Mouse (Mus musculus): ENCODE results near the gene Ifng.

Ifng gene

DNA sequence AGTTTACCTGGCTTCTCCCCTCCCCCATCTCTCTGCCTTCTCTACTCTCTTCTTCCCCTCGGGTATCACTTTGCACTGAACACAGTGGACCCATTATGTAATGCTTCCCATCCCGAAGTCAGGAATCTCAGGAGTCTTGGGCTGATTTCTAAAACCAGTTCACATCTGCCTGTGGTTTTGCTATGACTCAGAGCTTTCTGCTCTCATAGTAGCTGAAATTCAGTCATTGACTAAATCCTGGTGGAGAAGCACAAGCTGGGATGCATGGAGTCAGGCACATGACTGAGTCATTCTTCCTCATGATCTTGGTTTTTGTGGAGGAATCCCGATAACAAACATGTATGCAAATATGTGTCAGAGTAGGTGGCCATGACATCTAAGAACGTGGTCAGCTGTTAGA, 38.4 kb downstream of the Ifng start:
- no peak for DNase-seq (ENCODE audit: low read depth, low spot score)

DNA sequence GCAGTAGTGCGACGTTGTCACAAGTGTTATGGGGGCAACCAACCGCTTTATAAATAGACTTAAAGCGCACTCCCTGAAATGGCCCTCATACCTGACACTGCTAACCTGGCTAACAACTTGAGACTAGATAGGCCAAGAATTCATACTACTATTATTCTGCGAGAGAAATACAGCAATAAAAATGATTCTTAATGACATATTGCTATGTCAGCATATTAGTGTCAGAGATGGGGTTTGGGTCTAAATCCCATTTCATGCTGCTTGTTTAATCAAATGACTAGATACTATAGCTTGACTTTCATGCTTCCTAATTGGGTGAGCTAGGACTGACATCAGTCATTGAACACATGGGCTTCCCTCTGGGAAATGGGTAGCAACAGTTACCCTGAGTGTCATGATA, 39.3 kb downstream of the Ifng start:
- DNase-seq (ENCODE audit: low read depth, low spot score), result no peak

- DNase-seq (ENCODE audit: low read depth, low spot score), result no peak
These were observed 39.9 kb downstream of the Ifng start for GRCm38 (mm10) chr10:118480793-118481192.

DNA sequence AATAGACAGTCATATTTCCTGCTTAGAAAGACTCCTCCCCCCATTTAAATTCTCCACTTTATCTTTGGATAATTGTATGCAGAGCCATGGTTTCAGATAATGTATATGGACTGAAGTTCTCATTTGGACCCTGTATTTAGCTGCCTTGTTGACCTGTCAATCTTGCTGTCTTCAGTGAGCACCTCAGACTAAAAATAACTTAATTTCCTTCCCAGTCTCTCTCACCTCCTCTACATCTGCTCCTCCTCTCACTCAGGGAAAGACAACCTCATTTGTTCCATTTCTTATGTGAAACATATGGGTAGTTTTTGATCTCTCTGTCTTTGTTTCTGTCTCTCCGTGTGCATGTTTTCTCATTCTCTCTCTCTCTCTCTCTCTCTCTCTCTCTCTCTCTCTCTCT, 53.3 kb downstream of the Ifng start:
- no peak for DNase-seq (ENCODE audit: low read depth, low spot score)

DNA sequence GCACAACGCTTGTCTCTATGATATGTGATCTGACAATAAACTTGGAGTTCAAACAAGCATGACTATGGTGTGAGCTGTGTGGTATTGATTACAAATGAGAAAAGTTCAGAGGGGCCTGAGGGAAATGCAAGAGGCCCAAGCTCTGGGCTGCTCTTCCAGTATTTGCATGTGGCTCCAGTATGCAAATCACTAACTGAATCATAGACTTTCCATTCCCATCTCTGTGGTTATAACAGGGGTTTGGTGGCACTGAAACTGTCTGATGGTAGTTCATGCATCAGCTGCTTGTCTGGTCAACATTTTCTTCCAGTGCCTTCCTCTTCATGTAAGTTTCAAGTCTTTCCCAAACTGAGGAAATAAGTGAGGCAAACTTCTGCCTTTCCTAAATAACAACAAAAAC, 54.5 kb downstream of the Ifng start:
- no peak for DNase-seq (ENCODE audit: low read depth, low spot score)
